ENCODE assay signal across 9 mouse cellular contexts in the genomic region with DNA sequence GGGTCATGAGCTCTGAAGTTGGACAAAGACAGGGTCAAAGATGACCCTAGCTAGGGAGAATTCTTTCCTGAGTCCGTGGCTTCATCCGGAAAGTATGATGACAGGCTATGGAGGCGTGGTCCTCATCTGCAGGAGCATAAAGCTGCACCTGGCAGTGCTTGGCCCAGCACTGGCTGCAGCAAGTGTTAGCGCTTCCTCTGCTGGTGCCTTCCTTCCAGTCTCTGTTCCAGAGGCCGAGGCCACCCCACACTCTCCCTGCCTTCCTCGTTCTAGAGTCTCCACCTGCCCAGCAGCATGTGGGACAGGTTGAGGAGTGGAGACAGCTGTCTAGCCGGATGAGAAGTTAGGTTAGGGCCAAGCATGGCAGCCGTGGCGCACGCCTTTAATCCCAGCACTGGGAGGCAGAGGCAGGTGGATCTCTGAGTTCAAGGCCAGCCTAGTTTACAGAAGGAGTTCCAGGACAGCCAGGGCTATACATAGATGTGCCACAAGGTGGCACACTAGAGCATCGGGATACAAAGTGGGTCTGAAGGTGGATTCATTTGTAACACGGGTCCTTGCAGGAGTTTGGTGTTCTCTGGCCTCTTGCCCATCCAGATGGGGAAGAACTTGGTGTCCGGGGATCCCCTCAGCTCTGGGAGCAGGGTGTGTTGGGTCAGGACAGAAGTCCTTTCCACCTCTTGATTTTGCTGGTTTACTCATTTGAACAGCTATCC. TPM values are rescaled to one million over a fixed set of nuclear protein-coding genes. Genes with fewer than 3 reads are reported as not detected.
A peak's percentile ranks its signal among the peaks of the same experiment; 100 is the strongest.
DNase-seq lines count a peak whose midpoint lies in the region; ATAC-seq and TF ChIP-seq lines count a peak whose summit lies in the region.
"Had no signal": no experiment of that assay in that cellular context is flagged by ENCODE, and none has a peak within 500 bp of the region (broad histone marks: within the 10 kb centered on the region; RNA-seq: fewer than 3 reads in every experiment).

No protein-coding gene starts in this region.

- TF ChIP-seq CTCF in spleen, adult 2 months (IDR thresholded peaks at IDR 0.05; ENCODE audit: extremely low read depth, insufficient read depth, insufficient read length, insufficient replicate concordance), result peak; percentile 28; the same call in 1 of the 2 replicates

- no peak overlapping the region for H3K4me3 ChIP-seq in spleen, adult 2 months (ENCODE audit: extremely low read depth, insufficient read depth, insufficient read length)
- H3K4me3 ChIP-seq: hindbrain, embryonic 15.5 days had no signal

- peak; percentile 57 for DNase-seq in gastrocnemius, adult 18-20 months (ENCODE audit: low spot score)
- DNase-seq in gastrocnemius, postnatal 14 days, result no peak
- DNase-seq in spleen, adult 2 months (ENCODE audit: low read depth in 1 of 2, low spot score in 2 of 2), result peak in 1 of 2 experiments; percentile 40
- DNase-seq in spleen, postnatal 36 days (ENCODE audit: low spot score in 2 of 2), result no peak
- peak; percentile 53 for DNase-seq in cerebellum, adult 8-10 months
- peak; percentile 72 for DNase-seq in kidney, adult 9 months
- DNase-seq in lung, postnatal 36 days, result peak; percentile 76

- H3K27me3 ChIP-seq in spleen, adult 2 months (ENCODE audit: control insufficient read depth, insufficient read depth, low read length), result no peaks in the 10 kb centered on the region
- H3K27me3 ChIP-seq: hindbrain, embryonic 15.5 days had no signal

- H3K4me1 ChIP-seq in spleen, adult 2 months (ENCODE audit: control insufficient read depth, insufficient read depth, insufficient read length), result no peaks in the 10 kb centered on the region
- H3K4me1 ChIP-seq: hindbrain, embryonic 15.5 days had no signal

- H3K36me3 ChIP-seq in spleen, adult 2 months (ENCODE audit: control insufficient read depth, insufficient read depth, low read length), result peaks cover 55% of the 10 kb centered on the region

- no peak; the same call in 1 of the 2 replicates for ATAC-seq in megakaryocyte-erythroid progenitor cell, adult 5-6 weeks (replicated peaks; ENCODE audit: low FRiP score, low TSS enrichment, poor library complexity, severe bottlenecking)

- 79% methylated on average over 13 of the region's 13 CpGs for WGBS in spleen, adult 2 months

- TF ChIP-seq POLR2A in spleen, adult 2 months (IDR thresholded peaks at IDR 0.05; ENCODE audit: low read depth, low read length), result no peak

- H3K27ac ChIP-seq in spleen, adult 2 months (ENCODE audit: insufficient read depth, low read length), result no peak overlapping the region
- H3K27ac ChIP-seq: hindbrain, embryonic 15.5 days had no signal

- intact Hi-C loops in gastrocnemius, postnatal 14 days (cut with DNase I; ENCODE audit: low total_unique reads), result loop anchor here (5.0 kb wide), 1 partner anchor 34 kb away; no protein-coding TSS in a partner anchor

RNA-seq across cellular contexts. Expression of a gene that starts 14.4 kb away (rescaled TPM):
- 10 to 100 TPM; 69.3 to 76.8 TPM for total RNA-seq in gastrocnemius, adult 18-20 months (2021)
- total RNA-seq in gastrocnemius, postnatal 14 days (2021), result 10 to 100 TPM; 62.4 to 74.9 TPM
- polyA plus RNA-seq in spleen, adult 2 months (2012; rRNA removed), result 20.3 and 25.4 TPM in 2 replicates
- total RNA-seq in megakaryocyte-erythroid progenitor cell, adult 5-6 weeks (2014; fragmentation: Nextera tagmentation), result 177 and 201 TPM in 2 replicates
- total RNA-seq in megakaryocyte-erythroid progenitor cell, adult 5-6 weeks (2017), result 96.2 and 109 TPM in 2 replicates

RNA-seq across cellular contexts. Expression of a gene that starts 14.7 kb away (rescaled TPM):
- total RNA-seq in gastrocnemius, adult 18-20 months (2021), result 1 to 10 TPM; 1.1 to 1.2 TPM
- 1 to 10 TPM in 1 of 2 experiments, under 1 TPM in 1; 0.43 to 1.1 TPM for total RNA-seq in gastrocnemius, postnatal 14 days (2021)
- polyA plus RNA-seq in spleen, adult 2 months (2012; rRNA removed), result 0.53 and 0.83 TPM in 2 replicates
- not detected in 2 replicates for total RNA-seq in megakaryocyte-erythroid progenitor cell, adult 5-6 weeks (2014; fragmentation: Nextera tagmentation)
- total RNA-seq in megakaryocyte-erythroid progenitor cell, adult 5-6 weeks (2017), result not detected in 2 replicates

RNA-seq across cellular contexts. Expression of a gene that starts 17.7 kb away (rescaled TPM):
- 10 to 100 TPM; 10.3 to 10.8 TPM for total RNA-seq in gastrocnemius, adult 18-20 months (2021)
- 10 to 100 TPM; 14.4 to 15.8 TPM for total RNA-seq in gastrocnemius, postnatal 14 days (2021)
- polyA plus RNA-seq in spleen, adult 2 months (2012; rRNA removed), result 20.0 and 24.9 TPM in 2 replicates
- 1.5 and 6.4 TPM in 2 replicates for total RNA-seq in megakaryocyte-erythroid progenitor cell, adult 5-6 weeks (2014; fragmentation: Nextera tagmentation)
- total RNA-seq in megakaryocyte-erythroid progenitor cell, adult 5-6 weeks (2017), result 0.57 and 2.5 TPM in 2 replicates

RNA-seq across cellular contexts. Expression of a gene that starts 38.7 kb away (rescaled TPM):
- 1 to 10 TPM; 1.0 to 1.3 TPM for total RNA-seq in gastrocnemius, adult 18-20 months (2021)
- total RNA-seq in gastrocnemius, postnatal 14 days (2021), result 1 to 10 TPM; 2.3 to 6.5 TPM
- polyA plus RNA-seq in spleen, adult 2 months (2012; rRNA removed), result 0.75 and 2.0 TPM in 2 replicates
- total RNA-seq in megakaryocyte-erythroid progenitor cell, adult 5-6 weeks (2014; fragmentation: Nextera tagmentation), result not detected in 2 replicates
- total RNA-seq in megakaryocyte-erythroid progenitor cell, adult 5-6 weeks (2017), result not detected in 2 replicates

RNA-seq across cellular contexts. Expression of a gene that starts 51.4 kb away (rescaled TPM):
- total RNA-seq in gastrocnemius, adult 18-20 months (2021), result 10 to 100 TPM; 52.6 to 54.1 TPM
- 10 to 100 TPM; 65.8 to 69.7 TPM for total RNA-seq in gastrocnemius, postnatal 14 days (2021)
- polyA plus RNA-seq in spleen, adult 2 months (2012; rRNA removed), result 85.7 and 97.2 TPM in 2 replicates
- 218 and 242 TPM in 2 replicates for total RNA-seq in megakaryocyte-erythroid progenitor cell, adult 5-6 weeks (2014; fragmentation: Nextera tagmentation)
- 216 and 264 TPM in 2 replicates for total RNA-seq in megakaryocyte-erythroid progenitor cell, adult 5-6 weeks (2017)

Comparison
In these comparisons a context has a peak if more than half of its experiments do, and no peak if none do; other contexts are left out.
1. DNase-seq: peak in gastrocnemius, adult 18-20 months (single experiment), cerebellum, adult 8-10 months (single experiment), kidney, adult 9 months (single experiment) and lung, postnatal 36 days (single experiment); none in gastrocnemius, postnatal 14 days (single experiment) and spleen, postnatal 36 days (0 of 2).